Mouse (Mus musculus) CH12.LX (cell line): ENCODE measurements around the gene Epb41l5. TPM values are rescaled to one million over a fixed set of nuclear protein-coding genes. Genes with fewer than 3 reads are reported as not detected.

Source experiments
- DNase-seq: peaks from one replicate; pipeline ENCODE4 v3.0.0-alpha.2; 2013; ENCODE audit errors: extremely low read depth
- H3K27ac ChIP-seq: 2 replicates; pipeline ENCODE4 v1.5.1; 2012; ENCODE audit warnings: low read depth, mild to moderate bottlenecking, control low read depth, moderate library complexity; ENCODE audit not compliant: insufficient read depth
- H3K27me3 ChIP-seq: replicated peaks from 2 replicates; pipeline ENCODE3; 2012; ENCODE audit warnings: inconsistent platforms
- H3K36me3 ChIP-seq, 2 experiments: replicated peaks in 1 of 2; 2 replicates each; pipeline versions ENCODE3 to v1.6.1; 2012; ENCODE audit warnings: inconsistent platforms in 1 of 2, low read length in 1 of 2, mild to moderate bottlenecking in 1 of 2, mixed read lengths in 1 of 2, moderate library complexity in 1 of 2; ENCODE audit not compliant: control insufficient read depth in 1 of 2, insufficient read depth in 1 of 2
- H3K4me1 ChIP-seq, 2 experiments: 2 replicates each; pipeline ENCODE4 v1.6.1; 2012; ENCODE audit warnings: inconsistent platforms in 1 of 2, moderate library complexity in 1 of 2; ENCODE audit not compliant: insufficient read depth in 2 of 2, control insufficient read depth in 1 of 2
- H3K4me2 ChIP-seq: 2 replicates; pipeline ENCODE4 v1.6.1; 2012; ENCODE audit warnings: low read depth, mild to moderate bottlenecking, control low read depth; ENCODE audit not compliant: poor library complexity, insufficient read depth, severe bottlenecking
- H3K4me3 ChIP-seq, 3 experiments: fragments of 150-350 bp in 1 of 3; sonication (generic) in 1 of 3; replicated peaks in 1 of 3; 2 replicates each; pipeline versions ENCODE3 to v1.5.1; 2011 to 2012; ENCODE audit warnings: low read depth in 2 of 3, low read length in 2 of 3, mild to moderate bottlenecking in 2 of 3, moderate library complexity in 2 of 3, control low read depth in 1 of 3, improper control_type of control experiment in 1 of 3, inconsistent platforms in 1 of 3, mixed read lengths in 1 of 3; ENCODE audit not compliant: poor library complexity in 1 of 3
- H3K79me2 ChIP-seq: replicated peaks from 2 replicates; pipeline ENCODE4 v1.6.1; 2012; ENCODE audit warnings: mild to moderate bottlenecking, moderate library complexity; ENCODE audit not compliant: control insufficient read depth, poor library complexity, insufficient read depth, severe bottlenecking; ENCODE audit errors: extremely low read depth
- H3K9ac ChIP-seq: 2 replicates; pipeline ENCODE4 v1.6.1; 2012; ENCODE audit warnings: low read depth, mild to moderate bottlenecking, control low read depth, moderate library complexity; ENCODE audit not compliant: insufficient read depth
- H3K9me3 ChIP-seq: replicated peaks from 2 replicates; pipeline ENCODE3; 2012; ENCODE audit warnings: low read length, inconsistent platforms, mixed read lengths
- BHLHE40 ChIP-seq: IDR thresholded peaks from 2 replicates; pipeline ENCODE4 v1.6.1; 2011; ENCODE audit warnings: mild to moderate bottlenecking, low read depth, low read length, improper control_type of control experiment
- CHD1 ChIP-seq: IDR thresholded peaks from 2 replicates; pipeline ENCODE4 v1.6.1; 2012; ENCODE audit warnings: low read depth, low read length, improper control_type of control experiment, inconsistent platforms
- CTCF ChIP-seq, 2 experiments: IDR thresholded peaks in 1 of 2; conservative IDR thresholded peaks in 1 of 2; 2 replicates each; pipeline ENCODE4 v1.5.1; 2011 to 2012; ENCODE audit warnings: low read depth in 2 of 2, low read length in 2 of 2, improper control_type of control experiment in 1 of 2, inconsistent platforms in 1 of 2, mild to moderate bottlenecking in 1 of 2, moderate library complexity in 1 of 2
- E2F4 ChIP-seq: IDR thresholded peaks from 2 replicates; pipeline ENCODE4 v1.6.1; 2011; ENCODE audit warnings: low read depth, low read length, improper control_type of control experiment; ENCODE audit not compliant: insufficient replicate concordance
- EP300 ChIP-seq: IDR thresholded peaks from 2 replicates; pipeline ENCODE4 v1.6.1; 2011; ENCODE audit warnings: low read length, improper control_type of control experiment
- ETS1 ChIP-seq: conservative IDR thresholded peaks from 2 replicates; pipeline ENCODE4 v1.6.1; 2012; ENCODE audit warnings: low read depth, mild to moderate bottlenecking, inconsistent platforms, low read length, improper control_type of control experiment, moderate library complexity
- GABPA ChIP-seq: IDR thresholded peaks from 2 replicates; pipeline ENCODE4 v1.6.1; 2012; ENCODE audit warnings: low read depth, low read length, improper control_type of control experiment, inconsistent platforms; ENCODE audit not compliant: insufficient replicate concordance
- HCFC1 ChIP-seq: IDR thresholded peaks from 2 replicates; pipeline ENCODE4 v1.6.1; 2012; ENCODE audit warnings: low read depth, mild to moderate bottlenecking, inconsistent platforms, low read length, improper control_type of control experiment
- IRF4 ChIP-seq: IDR thresholded peaks from 2 replicates; pipeline ENCODE4 v1.6.1; 2014; ENCODE audit warnings: low read depth, mild to moderate bottlenecking, inconsistent platforms, low read length, improper control_type of control experiment
- JUND ChIP-seq: conservative IDR thresholded peaks from 2 replicates; pipeline ENCODE4 v1.6.1; 2011; ENCODE audit warnings: low read depth, low read length, improper control_type of control experiment
- KAT2A ChIP-seq: IDR thresholded peaks from 2 replicates; pipeline ENCODE4 v1.6.1; 2012; ENCODE audit warnings: low read length, improper control_type of control experiment, inconsistent platforms; ENCODE audit not compliant: insufficient replicate concordance
- MAX ChIP-seq: IDR thresholded peaks from 2 replicates; pipeline ENCODE4 v1.6.1; 2011; ENCODE audit warnings: low read length, improper control_type of control experiment
- MAZ ChIP-seq: IDR thresholded peaks from 2 replicates; pipeline ENCODE4 v1.6.1; 2012; ENCODE audit warnings: low read depth, mild to moderate bottlenecking, inconsistent platforms, low read length, improper control_type of control experiment, moderate library complexity
- NELFE ChIP-seq: IDR thresholded peaks from 2 replicates; pipeline ENCODE4 v1.6.1; 2011; ENCODE audit warnings: low read depth, low read length, improper control_type of control experiment
- NRF1 ChIP-seq: IDR thresholded peaks from 2 replicates; pipeline ENCODE4 v1.6.1; 2014; ENCODE audit warnings: low read depth, mild to moderate bottlenecking, inconsistent platforms, low read length, improper control_type of control experiment, moderate library complexity
- POLR2AphosphoS2 ChIP-seq: IDR thresholded peaks from 2 replicates; pipeline ENCODE4 v1.6.1; 2011; ENCODE audit warnings: low read depth, low read length, improper control_type of control experiment
- RAD21 ChIP-seq: IDR thresholded peaks from 2 replicates; pipeline ENCODE4 v1.6.1; 2011; ENCODE audit warnings: low read depth, mild to moderate bottlenecking, low read length, improper control_type of control experiment, moderate library complexity
- SMC3 ChIP-seq: IDR thresholded peaks from 2 replicates; pipeline ENCODE4 v1.6.1; 2011; ENCODE audit warnings: low read depth, low read length, improper control_type of control experiment
- TCF12 ChIP-seq: IDR thresholded peaks from 2 replicates; pipeline ENCODE4 v1.6.1; 2014; ENCODE audit warnings: low read depth, mild to moderate bottlenecking, inconsistent platforms, low read length, improper control_type of control experiment
- USF1 ChIP-seq: IDR thresholded peaks from 2 replicates; pipeline ENCODE4 v1.6.1; 2014; ENCODE audit warnings: low read depth, mild to moderate bottlenecking, inconsistent platforms, low read length, improper control_type of control experiment
- ZC3H11A ChIP-seq: IDR thresholded peaks from 2 replicates; pipeline ENCODE4 v1.6.1; 2012; ENCODE audit warnings: low read depth, mild to moderate bottlenecking, inconsistent platforms, low read length, improper control_type of control experiment
- ZMIZ1 ChIP-seq: IDR thresholded peaks from 2 replicates; pipeline ENCODE4 v1.6.1; 2012; ENCODE audit warnings: low read depth, mild to moderate bottlenecking, inconsistent platforms, low read length, improper control_type of control experiment
- ZNF384 ChIP-seq: IDR thresholded peaks from 2 replicates; pipeline ENCODE4 v1.6.1; 2012; ENCODE audit warnings: low read depth, low read length, improper control_type of control experiment, inconsistent platforms
- dilution Hi-C: fragments of 300-500 bp; cut with MboI; formaldehyde crosslinking; loops from 2 replicates; pipeline ENCODE4 v1.14.3; 2020; ENCODE audit warnings: low sequenced_read_pairs; ENCODE audit not compliant: extremely low pct_unique_long_range_greater_than_20kb, extremely low pct_ligation_motif_present
- in situ Hi-C: fragments of 300-500 bp; cut with MboI; formaldehyde crosslinking; loops from 3 replicates; pipeline ENCODE4 v1.14.3; 2019; ENCODE audit warnings: low sequenced_read_pairs, low pct_ligation_motif_present, low pct_unique_long_range_greater_than_20kb, mixed read lengths
- polyA plus RNA-seq: library from polyadenylated mRNA; unstranded; fragments of >175 nt; gene quantifications from 2 replicates; pipeline ENCODE4 v1.2.1, GENCODE M21; 2012; ENCODE audit warnings: low read depth; ENCODE audit not compliant: insufficient read length
- total RNA-seq, 2 experiments: library from RNA; depleted of rRNA; stranded (reverse); fragments of 300-350 nt in 1 of 2; fragments of >200 nt in 1 of 2; gene quantifications; 2 replicates each; pipeline ENCODE4 v1.2.3; 2012 to 2014

Epb41l5 gene
- total and polyA plus RNA-seq, 3 experiments, result 3.8 to 4.5 (median 4.3) TPM

GRCm38 (mm10) chr1:119557641-119558395, 91.0 kb downstream of the Epb41l5 start:
- dilution Hi-C loops, result no loop called here
- in situ Hi-C loops, result loop anchor here (10.0 kb wide), 2 partner anchors 117 to 337 kb away; no protein-coding TSS in a partner anchor
- H3K27ac ChIP-seq, result no peak overlapping the region
- no peak overlapping the region for H3K9ac ChIP-seq
- H3K9me3 ChIP-seq, result no peaks in the 10 kb centered on the region
- no peak for DNase-seq
- no peaks in the 10 kb centered on the region for H3K79me2 ChIP-seq
- no peaks in the 10 kb centered on the region for H3K27me3 ChIP-seq
- no peak overlapping the region for H3K4me2 ChIP-seq
- H3K4me3 ChIP-seq, result no peak overlapping the region
- H3K36me3 ChIP-seq, result no peaks in the 10 kb centered on the region
- TF ChIP-seq E2F4, result no peak
- no peak for TF ChIP-seq CHD1
- TF ChIP-seq ZNF384, result no peak
- no peak for TF ChIP-seq EP300
- no peak for TF ChIP-seq CTCF (conservative IDR thresholded peaks at IDR 0.05 in 1 of 2, IDR thresholded peaks at IDR 0.05 in 1 of 2; ENCODE audit: low read depth in 2 of 2, low read length in 2 of 2)
- no peak for TF ChIP-seq IRF4
- TF ChIP-seq USF1, result no peak
- no peak for TF ChIP-seq NRF1
- no peak for TF ChIP-seq MAZ
- TF ChIP-seq ETS1, result no peak
- no peak for TF ChIP-seq JUND
- no peak for TF ChIP-seq ZMIZ1
- no peak for TF ChIP-seq MAX
- no peak for TF ChIP-seq NELFE
- TF ChIP-seq ZC3H11A, result no peak
- H3K4me1 ChIP-seq, result no peaks in the 10 kb centered on the region

GRCm38 (mm10) chr1:119555651-119556050, 93.1 kb downstream of the Epb41l5 start:
- H3K27ac ChIP-seq, result no peak overlapping the region
- no peak overlapping the region for H3K4me3 ChIP-seq
- in situ Hi-C loops, result loop anchor here (10.0 kb wide), 2 partner anchors 119 to 339 kb away; no protein-coding TSS in a partner anchor
- H3K79me2 ChIP-seq, result no peaks in the 10 kb centered on the region
- no peaks in the 10 kb centered on the region for H3K36me3 ChIP-seq
- no peak for DNase-seq
- dilution Hi-C loops, result no loop called here
- H3K9ac ChIP-seq, result no peak overlapping the region
- no peaks in the 10 kb centered on the region for H3K4me1 ChIP-seq
- H3K4me2 ChIP-seq, result no peak overlapping the region
- no peaks in the 10 kb centered on the region for H3K27me3 ChIP-seq
- no peak for TF ChIP-seq E2F4
- TF ChIP-seq KAT2A, result no peak
- TF ChIP-seq CHD1, result no peak
- TF ChIP-seq IRF4, result no peak
- no peak for TF ChIP-seq NELFE
- no peak for TF ChIP-seq USF1
- no peak for TF ChIP-seq BHLHE40
- no peak for TF ChIP-seq ZC3H11A
- TF ChIP-seq HCFC1, result no peak
- TF ChIP-seq JUND, result no peak
- TF ChIP-seq SMC3, result no peak
- TF ChIP-seq TCF12, result no peak
- no peak for TF ChIP-seq POLR2AphosphoS2
- no peak for TF ChIP-seq GABPA
- no peak for TF ChIP-seq RAD21
- no peaks in the 10 kb centered on the region for H3K9me3 ChIP-seq
